Mouse (Mus musculus) kidney, embryonic 14.5 days (tissue): ENCODE data around the gene Taf15. TPM values are rescaled to one million over a fixed set of nuclear protein-coding genes. Genes with fewer than 3 reads are reported as not detected.
A peak's percentile ranks its signal among the peaks of the same experiment; 100 is the strongest.

Experiments used
- ATAC-seq: fragments of 200-750 bp; cut with Nextera tagmentation; 2 replicates; pipeline ENCODE4 v1.8.0; 2017; ENCODE audit warnings: moderate number of reproducible peaks, mild to moderate bottlenecking, moderate TSS enrichment, moderate library complexity; ENCODE audit not compliant: low FRiP score, low TSS enrichment
- H3K27ac ChIP-seq: fragments of 300-500 bp; sonication (generic); 2 replicates; pipeline ENCODE4 v1.5.1; 2014; ENCODE audit warnings: low read depth, mild to moderate bottlenecking, low read length, moderate library complexity, mixed read lengths
- H3K27me3 ChIP-seq: fragments of 300-500 bp; sonication (generic); 2 replicates; pipeline ENCODE4 v1.6.1; 2014; ENCODE audit warnings: mild to moderate bottlenecking, low read length; ENCODE audit not compliant: control insufficient read depth, insufficient read depth
- H3K36me3 ChIP-seq: fragments of 300-500 bp; sonication (generic); 2 replicates; pipeline ENCODE4 v1.6.1; 2014; ENCODE audit warnings: low read length, mixed read lengths; ENCODE audit not compliant: control insufficient read depth, insufficient read depth
- H3K4me1 ChIP-seq: fragments of 300-500 bp; sonication (generic); 2 replicates; pipeline ENCODE4 v1.6.1; 2014; ENCODE audit warnings: low read length, mixed read lengths; ENCODE audit not compliant: control insufficient read depth, insufficient read depth
- H3K4me2 ChIP-seq: fragments of 300-500 bp; sonication (generic); replicated peaks from 2 replicates; pipeline ENCODE4 v1.6.1; 2014; ENCODE audit warnings: low read depth, mild to moderate bottlenecking, low read length
- H3K4me3 ChIP-seq: fragments of 300-500 bp; sonication (generic); 2 replicates; pipeline ENCODE4 v1.5.1; 2014; ENCODE audit warnings: mild to moderate bottlenecking, low read length
- H3K9ac ChIP-seq: fragments of 300-500 bp; sonication (generic); 2 replicates; pipeline ENCODE4 v1.6.1; 2014; ENCODE audit warnings: low read depth, mild to moderate bottlenecking, low read length, moderate library complexity
- H3K9me3 ChIP-seq: fragments of 300-500 bp; sonication (generic); 2 replicates; pipeline ENCODE4 v1.6.1; 2016; ENCODE audit warnings: low read length; ENCODE audit not compliant: control insufficient read depth
- WGBS: fragments of 180-500 bp; shearing (Covaris S2); extraction: QIAGEN DNeasy Blood & Tissue Kit; methylation state at CpG from one replicate; pipeline ENCODE4 v1.1.7; 2014; 5-methylcytosine and 5-hydroxymethylcytosine counted together
- polyA plus RNA-seq: library from polyadenylated mRNA; unstranded; fragments of >200 nt; fragmentation: Nextera tagmentation; extraction: Ambion mirVana; gene quantifications from 2 replicates; pipeline ENCODE4 v1.2.1, GENCODE M21; 2014

Taf15 gene
- polyA plus RNA-seq, 1 experiment from 2014 or later, result 20.3 TPM

GRCm38 (mm10) chr11:83451281-83451680 lies 21.6 kb upstream of the Taf15 start:
- H3K9me3 ChIP-seq, result no peaks in the 10 kb centered on the region
- peaks cover 4% of the 10 kb centered on the region; the same call in 1 of the 2 replicates for H3K27me3 ChIP-seq
- ATAC-seq, result no peak
- H3K4me1 ChIP-seq, result peaks cover 25% of the 10 kb centered on the region
- H3K36me3 ChIP-seq, result no peaks in the 10 kb centered on the region
- no peak overlapping the region for H3K4me3 ChIP-seq
- no peak overlapping the region for H3K27ac ChIP-seq
- WGBS, result 87% methylated on average over 10 of the region's 10 CpGs
- no peak overlapping the region for H3K4me2 ChIP-seq
- H3K9ac ChIP-seq, result no peak overlapping the region

GRCm38 (mm10) chr11:83454548-83454947 lies 18.3 kb upstream of the Taf15 start:
- H3K4me1 ChIP-seq, result peaks cover 14% of the 10 kb centered on the region
- H3K9me3 ChIP-seq, result no peaks in the 10 kb centered on the region
- H3K4me2 ChIP-seq, result no peak overlapping the region
- ATAC-seq, result no peak
- no peaks in the 10 kb centered on the region for H3K27me3 ChIP-seq
- H3K9ac ChIP-seq, result no peak overlapping the region
- WGBS, result 8% methylated on average over 4 of the region's 4 CpGs
- H3K27ac ChIP-seq, result no peak overlapping the region
- no peak overlapping the region for H3K4me3 ChIP-seq
- no peaks in the 10 kb centered on the region for H3K36me3 ChIP-seq

GRCm38 (mm10) chr11:83455608-83456007 lies 17.3 kb upstream of the Taf15 start:
- Histone ChIP-seq H3K36me3 (no peaks in the 10 kb centered on the region), H3K4me3 (no peak overlapping the region), H3K27ac (no peak overlapping the region), H3K4me1 (peaks cover 14% of the 10 kb centered on the region), H3K4me2 (no peak overlapping the region), H3K9me3 (no peaks in the 10 kb centered on the region), H3K27me3 (no peaks in the 10 kb centered on the region), H3K9ac (no peak overlapping the region)
- no peak for ATAC-seq
- WGBS, result 76% methylated on average over 3 of the region's 3 CpGs

GRCm38 (mm10) chr11:83457257-83457656 lies 15.6 kb upstream of the Taf15 start:
- Histone ChIP-seq H3K4me2 (no peak overlapping the region), H3K4me3 (no peak overlapping the region), H3K9ac (no peak overlapping the region; the same call in 1 of the 2 replicates), H3K27ac (no peak overlapping the region), H3K9me3 (no peaks in the 10 kb centered on the region), H3K36me3 (no peaks in the 10 kb centered on the region), H3K4me1 (peaks cover 15% of the 10 kb centered on the region), H3K27me3 (no peaks in the 10 kb centered on the region)
- 23% methylated on average over 7 of the region's 7 CpGs for WGBS
- no peak for ATAC-seq

GRCm38 (mm10) chr11:83457912-83458601 lies 14.8 kb upstream of the Taf15 start:
- Histone ChIP-seq H3K27me3 (no peaks in the 10 kb centered on the region; the same call in 1 of the 2 replicates), H3K4me3 (no peak overlapping the region), H3K27ac (no peak overlapping the region), H3K9ac (no peak overlapping the region), H3K9me3 (no peaks in the 10 kb centered on the region), H3K4me1 (peaks cover 19% of the 10 kb centered on the region), H3K4me2 (no peak overlapping the region), H3K36me3 (no peaks in the 10 kb centered on the region)
- 55% methylated on average over 9 of the region's 9 CpGs for WGBS
- no peak for ATAC-seq

- Histone ChIP-seq H3K9ac (no peak overlapping the region), H3K9me3 (no peaks in the 10 kb centered on the region), H3K36me3 (no peaks in the 10 kb centered on the region), H3K27ac (no peak overlapping the region), H3K4me1 (peaks cover 16% of the 10 kb centered on the region), H3K27me3 (peaks cover 9% of the 10 kb centered on the region), H3K4me2 (no peak overlapping the region), H3K4me3 (no peak overlapping the region)
- ATAC-seq, result no peak
- 75% methylated on average over 10 of the region's 10 CpGs for WGBS
These were observed 11.3 kb upstream of the Taf15 start for GRCm38 (mm10) chr11:83461462-83462027.

GRCm38 (mm10) chr11:83462711-83463244 lies 10.1 kb upstream of the Taf15 start, which contains the start of gene Mmp28:
TSS of gene Mmp28 (minus strand) at chr11:83463071.
- no peaks in the 10 kb centered on the region for H3K36me3 ChIP-seq
- under 1% methylated on average over 33 of the region's 42 CpGs for WGBS
- peak within 1 kb of the TSS; percentile 98 for H3K4me2 ChIP-seq
- peak within 1 kb of the TSS; percentile 62 for H3K4me3 ChIP-seq
- H3K27me3 ChIP-seq, result peaks cover 9% of the 10 kb centered on the region
- H3K27ac ChIP-seq, result no peak within 1 kb of the TSS
- ATAC-seq, result peak; percentile 86
- peak within 1 kb of the TSS; percentile 65 for H3K9ac ChIP-seq
- H3K9me3 ChIP-seq, result no peaks in the 10 kb centered on the region
- peaks cover 9% of the 10 kb centered on the region; the same call in 1 of the 2 replicates for H3K4me1 ChIP-seq

GRCm38 (mm10) chr11:83465976-83466375 lies 6.9 kb upstream of the Taf15 start:
- Histone ChIP-seq H3K4me1 (0 out of 2 replicates have a peak, but pooled peaks cover 5% of the 10 kb centered on the region), H3K9ac (no peak overlapping the region), H3K27me3 (peaks cover 9% of the 10 kb centered on the region), H3K4me3 (no peak overlapping the region), H3K27ac (no peak overlapping the region), H3K9me3 (no peaks in the 10 kb centered on the region), H3K36me3 (no peaks in the 10 kb centered on the region), H3K4me2 (no peak overlapping the region)
- ATAC-seq, result no peak
- 24% methylated on average over 2 of the region's 2 CpGs for WGBS

- no peak overlapping the region for H3K9ac ChIP-seq
- H3K4me3 ChIP-seq, result no peak overlapping the region
- no peak for ATAC-seq
- peaks cover 9% of the 10 kb centered on the region for H3K27me3 ChIP-seq
- no peaks in the 10 kb centered on the region for H3K36me3 ChIP-seq
- 0 out of 2 replicates have a peak, but pooled peaks cover 5% of the 10 kb centered on the region for H3K4me1 ChIP-seq
- H3K4me2 ChIP-seq, result no peak overlapping the region
- H3K9me3 ChIP-seq, result no peaks in the 10 kb centered on the region
- no peak overlapping the region; the same call in 1 of the 2 replicates for H3K27ac ChIP-seq
- WGBS, result 63% methylated on average over 11 of the region's 11 CpGs
These were observed 5.7 kb upstream of the Taf15 start for GRCm38 (mm10) chr11:83467120-83467652.
